Mouse (Mus musculus) neural tube, embryonic 11.5 days (tissue): ENCODE measurements around the gene Tle3. TPM values are rescaled to one million over a fixed set of nuclear protein-coding genes. Genes with fewer than 3 reads are reported as not detected.

ENCODE experiments used
- ATAC-seq: fragments of 200-750 bp; cut with Nextera tagmentation; 2 replicates; pipeline ENCODE4 v1.8.0; 2017; ENCODE audit warnings: moderate number of reproducible peaks, mild to moderate bottlenecking, moderate TSS enrichment, moderate library complexity; ENCODE audit not compliant: insufficient read depth, low FRiP score, low TSS enrichment
- DNase-seq: peaks from one replicate; pipeline ENCODE4 v3.0.0-alpha.2; 2015; ENCODE audit warnings: low spot score
- H3K27ac ChIP-seq: fragments of 300-500 bp; sonication (generic); 2 replicates; pipeline ENCODE4 v1.5.1; 2014; ENCODE audit warnings: low read depth, mild to moderate bottlenecking, low read length
- H3K27me3 ChIP-seq: fragments of 300-500 bp; sonication (generic); 2 replicates; pipeline ENCODE4 v1.6.1; 2014; ENCODE audit warnings: mild to moderate bottlenecking, low read length, mixed read lengths; ENCODE audit not compliant: control insufficient read depth, insufficient read depth
- H3K36me3 ChIP-seq: fragments of 300-500 bp; sonication (generic); 2 replicates; pipeline ENCODE4 v1.6.1; 2014; ENCODE audit warnings: mild to moderate bottlenecking, low read length, moderate library complexity, mixed read lengths; ENCODE audit not compliant: control insufficient read depth, insufficient read depth
- H3K4me1 ChIP-seq: fragments of 300-500 bp; sonication (generic); 2 replicates; pipeline ENCODE4 v1.6.1; 2014; ENCODE audit warnings: low read length, mixed read lengths; ENCODE audit not compliant: control insufficient read depth, insufficient read depth
- H3K4me2 ChIP-seq: fragments of 300-500 bp; sonication (generic); 2 replicates; pipeline ENCODE4 v1.6.1; 2014; ENCODE audit warnings: low read depth, mild to moderate bottlenecking, moderate library complexity
- H3K4me3 ChIP-seq: fragments of 300-500 bp; sonication (generic); 2 replicates; pipeline ENCODE4 v1.5.1; 2014; ENCODE audit warnings: low read depth, low read length
- H3K9ac ChIP-seq: fragments of 300-500 bp; sonication (generic); 2 replicates; pipeline ENCODE4 v1.6.1; 2014; ENCODE audit warnings: mild to moderate bottlenecking, low read length
- H3K9me3 ChIP-seq: fragments of 300-500 bp; sonication (generic); 2 replicates; pipeline ENCODE4 v1.6.1; 2016; ENCODE audit warnings: low read length; ENCODE audit not compliant: control insufficient read depth
- WGBS: fragments of 180-500 bp; shearing (Covaris S2); extraction: QIAGEN DNeasy Blood & Tissue Kit; methylation state at CpG from one replicate; pipeline ENCODE4 v1.1.7; 2014; 5-methylcytosine and 5-hydroxymethylcytosine counted together
- polyA plus RNA-seq: library from polyadenylated mRNA; unstranded; fragments of >200 nt; fragmentation: Nextera tagmentation; extraction: Ambion mirVana; gene quantifications from 2 replicates; pipeline ENCODE4 v1.2.1, GENCODE M21; 2014

Tle3 gene
- polyA plus RNA-seq, 1 experiment from 2014 or later, result 42.4 TPM

DNA sequence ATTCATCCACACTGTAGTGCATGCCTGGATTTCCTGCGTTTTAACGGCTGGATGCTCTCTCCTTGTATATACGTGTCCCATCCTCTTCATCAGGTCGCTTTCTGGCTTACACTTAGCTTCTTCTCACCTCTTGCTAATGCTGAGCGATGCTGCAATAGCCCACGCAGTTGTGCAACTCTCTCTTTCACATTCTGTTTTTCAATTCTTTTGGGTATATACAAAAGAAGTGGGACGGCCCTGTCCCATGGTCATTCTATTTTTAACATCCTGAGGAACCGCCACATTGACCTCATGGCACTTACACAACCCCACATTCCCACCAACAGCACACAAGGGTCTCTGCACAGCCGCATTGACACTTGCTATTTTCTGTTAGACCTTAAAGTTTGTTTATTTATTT, 9.0 kb upstream of the Tle3 start:
- H3K27me3 ChIP-seq, result no peaks in the 10 kb centered on the region
- H3K9me3 ChIP-seq, result no peaks in the 10 kb centered on the region
- no peaks in the 10 kb centered on the region for H3K36me3 ChIP-seq
- DNase-seq, result no peak
- whole genome bisulfite sequencing, result 53% methylated on average over 9 of the region's 9 CpGs
- no peak overlapping the region for H3K9ac ChIP-seq
- H3K4me3 ChIP-seq, result no peak overlapping the region
- peaks cover 29% of the 10 kb centered on the region for H3K4me1 ChIP-seq
- H3K27ac ChIP-seq, result no peak overlapping the region
- no peak overlapping the region for H3K4me2 ChIP-seq
- ATAC-seq, result no peak

DNA sequence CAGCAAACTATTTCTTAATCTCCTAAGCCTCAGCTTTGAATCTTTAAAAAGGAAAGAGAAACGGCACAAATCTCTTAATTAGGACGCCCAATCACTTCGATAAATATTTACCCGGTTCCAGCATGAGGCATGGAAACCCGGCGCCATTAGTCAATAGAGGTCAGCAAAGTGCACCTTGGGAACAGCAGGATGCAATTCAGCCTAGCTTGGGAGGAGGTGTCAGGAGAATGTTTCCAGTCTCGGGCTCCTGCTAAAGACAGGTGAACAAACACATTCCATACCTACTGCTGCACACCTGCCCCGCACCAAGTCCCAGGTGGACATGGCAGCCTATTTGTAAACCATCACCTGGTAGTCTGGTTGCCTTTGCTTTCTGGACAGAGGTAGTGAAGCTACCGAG, 6.1 kb upstream of the Tle3 start:
- ATAC-seq (no peak), DNase-seq (no peak)
- Histone ChIP-seq H3K9ac (no peak overlapping the region), H3K27ac (no peak overlapping the region), H3K4me2 (no peak overlapping the region), H3K4me3 (no peak overlapping the region), H3K9me3 (no peaks in the 10 kb centered on the region), H3K36me3 (no peaks in the 10 kb centered on the region), H3K27me3 (no peaks in the 10 kb centered on the region), H3K4me1 (peaks cover 26% of the 10 kb centered on the region)
- 28% methylated on average over 9 of the region's 9 CpGs for WGBS

DNA sequence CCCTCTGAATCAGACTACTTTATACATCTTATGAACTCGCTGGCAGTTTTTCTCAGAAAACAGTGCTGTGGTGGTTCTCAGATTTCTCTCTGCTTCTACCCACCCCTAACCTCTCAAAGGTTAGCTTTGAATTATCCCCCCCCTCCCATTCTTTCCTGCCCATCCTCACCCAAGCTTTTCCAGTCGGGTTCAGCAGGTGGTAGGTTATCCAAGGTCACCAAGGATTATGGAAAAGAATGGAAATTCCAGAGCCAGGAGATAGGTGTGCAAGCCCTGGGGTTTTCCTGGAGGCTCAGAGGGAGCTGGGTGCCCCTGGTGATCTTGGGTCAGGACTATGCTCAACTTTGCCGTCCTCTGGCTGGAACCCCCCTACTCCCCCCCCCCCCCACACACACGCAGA, 5.0 kb upstream of the Tle3 start:
- H3K9me3 ChIP-seq, result no peaks in the 10 kb centered on the region
- H3K36me3 ChIP-seq, result no peaks in the 10 kb centered on the region
- DNase-seq, result no peak
- no peak overlapping the region for H3K27ac ChIP-seq
- H3K4me3 ChIP-seq, result no peak overlapping the region
- H3K4me2 ChIP-seq, result no peak overlapping the region
- no peak for ATAC-seq
- WGBS, result 13% methylated on average over 4 of the region's 4 CpGs
- no peak overlapping the region for H3K9ac ChIP-seq
- H3K27me3 ChIP-seq, result no peaks in the 10 kb centered on the region
- H3K4me1 ChIP-seq, result peaks cover 32% of the 10 kb centered on the region

DNA sequence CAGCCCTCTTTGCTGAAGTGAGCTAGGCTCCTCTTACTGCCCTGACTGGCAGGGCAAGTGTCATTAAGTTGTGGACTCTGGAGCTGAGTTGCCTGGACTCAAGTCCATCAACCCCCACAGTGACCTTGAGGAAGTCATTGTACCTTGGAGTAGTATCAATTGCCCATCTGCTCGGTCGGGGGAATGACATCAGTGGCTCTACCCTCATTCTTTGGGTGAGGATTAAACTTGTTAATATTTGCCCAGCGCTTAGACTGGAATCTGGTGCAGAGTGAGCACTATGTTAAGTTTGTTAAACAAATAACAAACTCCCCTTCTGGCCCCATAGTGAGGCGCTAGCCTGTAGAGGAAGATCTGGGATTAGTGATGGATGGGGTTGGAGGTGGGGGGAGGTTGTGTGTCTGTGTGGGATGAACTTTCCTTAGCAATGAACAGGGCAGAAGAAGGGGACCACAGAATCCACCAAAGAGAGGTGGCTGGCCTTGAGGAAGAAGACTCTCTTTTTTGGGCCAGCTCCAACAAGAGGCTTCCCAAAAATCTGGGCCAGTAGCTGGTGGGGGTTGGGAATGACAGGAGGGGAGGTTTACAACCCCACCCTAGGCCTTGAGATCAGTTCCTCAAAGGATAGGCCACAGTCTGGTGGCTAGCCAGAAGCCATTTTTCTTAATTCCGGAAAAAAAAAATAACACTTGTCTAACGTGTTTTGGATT, 4.2 kb upstream of the Tle3 start:
- Histone ChIP-seq H3K27ac (no peak overlapping the region), H3K9ac (no peak overlapping the region), H3K4me1 (peaks cover 27% of the 10 kb centered on the region), H3K4me2 (no peak overlapping the region), H3K9me3 (no peaks in the 10 kb centered on the region), H3K4me3 (no peak overlapping the region), H3K27me3 (no peaks in the 10 kb centered on the region), H3K36me3 (no peaks in the 10 kb centered on the region)
- no peak for ATAC-seq
- DNase-seq, result no peak
- WGBS, result 22% methylated on average over 6 of the region's 6 CpGs

DNA sequence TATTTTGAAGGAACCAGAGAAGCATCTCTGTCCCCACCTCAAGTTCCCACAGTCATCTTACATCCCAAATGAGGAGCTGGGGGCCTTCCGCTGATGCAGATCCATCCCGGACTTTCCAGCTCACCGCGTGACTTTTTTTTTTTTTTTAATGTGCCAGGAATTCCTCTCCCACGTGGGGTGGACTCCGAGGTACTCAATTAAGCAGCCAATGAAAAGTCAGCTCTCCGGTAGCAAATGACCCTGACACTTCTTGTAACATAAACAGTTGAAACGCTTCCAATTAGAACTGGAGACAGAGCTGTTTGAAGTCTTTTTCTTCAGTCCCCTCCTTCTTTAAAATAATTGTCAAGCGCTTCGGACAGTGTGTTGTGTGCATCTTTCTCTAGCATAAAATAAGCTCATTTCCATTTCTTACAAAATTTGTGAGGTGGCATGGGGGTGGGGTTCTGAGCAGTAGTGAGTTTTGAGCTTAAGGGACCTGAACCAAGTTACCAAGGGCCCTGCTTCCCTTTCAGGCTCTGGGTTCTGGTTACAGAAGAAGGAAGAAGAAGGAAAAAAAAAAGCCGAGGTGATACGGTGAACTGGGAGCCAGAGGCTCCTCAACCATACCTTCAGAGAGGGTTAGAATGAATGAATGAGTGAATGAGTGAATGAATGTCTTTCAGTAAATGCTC, 3.5 kb upstream of the Tle3 start:
- no peak overlapping the region for H3K9ac ChIP-seq
- peak; percentile 88 for DNase-seq
- no peaks in the 10 kb centered on the region for H3K9me3 ChIP-seq
- ATAC-seq, result no peak
- no peaks in the 10 kb centered on the region for H3K27me3 ChIP-seq
- peak overlapping the region; percentile 60 for H3K4me2 ChIP-seq
- H3K36me3 ChIP-seq, result no peaks in the 10 kb centered on the region
- H3K4me1 ChIP-seq, result peaks cover 27% of the 10 kb centered on the region
- under 1% methylated on average over 12 of the region's 12 CpGs for WGBS
- peak overlapping the region; percentile 15; the same call in 1 of the 2 replicates for H3K4me3 ChIP-seq
- peak overlapping the region; percentile 76 for H3K27ac ChIP-seq

DNA sequence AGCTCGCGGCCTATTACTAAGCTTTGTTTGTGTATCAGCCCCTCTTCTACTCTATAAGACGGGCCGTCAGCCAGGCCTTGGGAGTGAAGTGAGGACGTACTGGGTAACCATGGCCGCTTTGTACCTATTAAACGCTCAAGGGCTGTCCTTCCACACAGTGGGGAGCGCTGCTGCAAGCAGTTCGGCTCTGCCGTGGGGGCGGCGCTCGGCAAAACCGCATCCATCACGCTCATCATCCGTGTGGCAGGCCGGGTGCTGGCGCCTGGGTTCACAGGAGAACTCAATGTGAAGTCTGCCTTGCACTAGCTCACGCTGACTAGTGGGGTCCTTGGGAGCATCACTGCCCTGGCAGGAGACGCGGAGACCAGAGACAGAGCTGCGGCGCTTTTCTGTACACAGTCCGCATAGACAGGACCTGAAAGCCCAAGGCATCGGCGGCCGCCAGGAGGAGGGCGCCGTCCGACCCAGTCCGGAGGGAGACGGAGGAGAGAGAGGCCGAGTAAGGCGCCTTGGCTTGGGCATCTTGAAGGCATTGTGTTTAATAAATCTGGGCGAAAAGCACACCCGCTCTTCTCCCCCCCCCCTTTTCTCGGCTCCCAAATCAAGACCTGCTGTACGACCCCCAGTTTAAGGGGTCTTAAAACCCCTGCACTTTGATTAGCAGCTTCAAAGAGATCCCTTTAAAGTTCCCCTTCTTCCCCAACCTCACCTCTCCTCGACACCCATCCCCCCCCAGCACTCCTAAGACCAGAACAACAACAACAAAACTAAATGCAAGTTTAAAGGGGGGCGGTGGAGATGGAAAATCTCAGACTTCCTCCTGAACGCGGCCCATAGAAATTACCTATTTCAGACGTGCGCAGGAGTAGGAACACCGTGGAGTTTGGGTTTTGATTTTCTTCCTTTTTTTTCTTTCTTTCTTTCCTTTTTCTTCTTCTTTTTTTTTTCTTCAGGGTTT, 2.6 kb upstream of the Tle3 start:
- ATAC-seq, result peak; percentile 5

DNA sequence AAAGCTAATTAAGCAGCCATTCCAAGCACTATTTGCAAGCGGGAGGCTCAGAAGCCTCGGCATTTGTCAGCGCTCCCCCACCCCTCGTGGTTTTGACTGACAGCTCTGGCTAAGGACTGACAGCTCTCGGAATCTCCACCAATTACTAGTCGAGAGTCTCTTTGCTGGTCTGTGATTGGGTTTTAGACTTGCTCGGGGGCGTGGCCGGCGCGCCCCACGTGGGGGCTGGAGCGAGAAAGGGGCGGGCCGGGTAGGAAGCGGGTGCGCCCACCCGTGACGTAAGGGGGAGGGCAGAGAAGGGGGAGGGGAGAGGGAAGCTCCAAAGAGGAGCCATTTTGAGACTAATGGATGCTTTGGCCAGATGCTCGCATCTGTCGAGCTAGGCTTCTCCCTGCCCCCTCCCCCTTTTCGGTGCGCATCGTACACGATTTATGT, 1.7 kb upstream of the Tle3 start:
- Histone ChIP-seq H3K9me3 (no peaks in the 10 kb centered on the region), H3K36me3 (no peaks in the 10 kb centered on the region), H3K9ac (peak overlapping the region; percentile 69; the same call in 1 of the 2 replicates), H3K27me3 (no peaks in the 10 kb centered on the region), H3K4me1 (peaks cover 30% of the 10 kb centered on the region), H3K4me2 (peak overlapping the region; percentile 81), H3K4me3 (peak overlapping the region; percentile 36), H3K27ac (peak overlapping the region; percentile 90)
- peak; percentile 75 for ATAC-seq
- DNase-seq, result peak; percentile 100
- WGBS, result under 1% methylated on average over 22 of the region's 25 CpGs

More for the DNA sequence above, 2.6 kb upstream of the Tle3 start:
- peak overlapping the region; percentile 76 for H3K27ac ChIP-seq
- peaks cover 27% of the 10 kb centered on the region for H3K4me1 ChIP-seq
- no peaks in the 10 kb centered on the region for H3K27me3 ChIP-seq
- no peaks in the 10 kb centered on the region for H3K36me3 ChIP-seq
- H3K9me3 ChIP-seq, result no peaks in the 10 kb centered on the region
- peak overlapping the region; percentile 15 for H3K4me3 ChIP-seq
- DNase-seq, result peak; percentile 89
- H3K9ac ChIP-seq, result peak overlapping the region; percentile 45
- peak overlapping the region; percentile 60 for H3K4me2 ChIP-seq
- under 1% methylated on average over 44 of the region's 45 CpGs for WGBS

DNA sequence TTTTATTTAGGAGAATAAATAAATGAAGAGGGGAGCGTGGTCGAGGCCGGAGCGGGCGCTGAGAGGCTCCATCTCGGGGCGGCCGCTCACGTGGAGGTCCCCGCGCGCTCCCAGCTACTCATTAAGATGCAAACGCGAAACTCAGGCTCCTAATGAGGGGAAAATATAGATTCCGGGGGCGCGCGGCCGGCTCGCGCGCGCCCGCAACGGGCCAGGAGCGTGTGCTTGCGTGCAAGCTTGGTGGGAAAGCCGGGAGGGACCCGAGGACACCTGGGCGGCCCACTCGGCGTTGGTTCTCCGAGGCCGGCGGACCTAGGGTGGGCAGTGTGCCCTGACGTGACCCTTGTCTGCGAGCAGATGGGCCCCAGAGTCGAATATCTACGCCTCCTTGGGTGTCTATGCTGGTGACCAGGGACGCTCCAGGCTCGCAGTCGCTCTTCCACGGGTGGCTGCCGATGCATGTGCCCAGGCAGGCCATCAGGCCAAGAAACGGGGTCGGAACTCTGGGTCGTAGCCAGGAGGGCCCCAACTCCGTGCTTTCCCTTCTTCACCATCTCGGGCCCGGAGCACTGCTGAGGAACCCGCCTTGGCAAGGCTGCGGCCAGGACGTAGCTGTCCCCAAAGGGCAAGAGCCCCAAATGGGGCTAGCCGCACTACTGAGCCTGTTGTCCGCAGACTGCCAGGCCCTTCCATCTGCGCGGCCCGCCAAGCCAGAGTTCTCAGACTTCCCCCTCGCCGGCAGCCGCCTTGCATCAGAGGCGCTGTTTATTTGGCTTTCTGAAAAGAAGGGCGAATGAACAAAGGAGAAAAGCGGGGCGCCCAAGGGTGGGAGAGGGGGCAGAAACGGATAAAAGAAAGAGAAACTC, 1.0 kb upstream of the Tle3 start:
- peak; percentile 20; the same call in 1 of the 2 replicates for ATAC-seq
- peaks cover 37% of the 10 kb centered on the region for H3K4me1 ChIP-seq
- WGBS, result under 1% methylated on average over 66 of the region's 66 CpGs

More for the DNA sequence above, 1.0 kb upstream of the Tle3 start:
- Histone ChIP-seq H3K36me3 (peaks cover 2% of the 10 kb centered on the region; the same call in 1 of the 2 replicates), H3K4me3 (peak overlapping the region; percentile 36), H3K27ac (peak overlapping the region; percentile 90), H3K27me3 (no peaks in the 10 kb centered on the region), H3K9me3 (no peaks in the 10 kb centered on the region), H3K9ac (peak overlapping the region; percentile 69), H3K4me2 (peak overlapping the region; percentile 81)
- DNase-seq, result peak; percentile 75
